Mouse (Mus musculus): ENCODE measurements around the gene Cul7.

Gene Cul7

GRCm38 (mm10) chr17:46650232-46651031, at the start of gene Cul7:
Gene Cul7 (plus strand): TSS chr17:46650337.
- DNase-seq (ENCODE audit: low read depth, low spot score) = peak; percentile 88

- no peak for DNase-seq (ENCODE audit: low read depth, low spot score)
These were observed 49.6 kb upstream of the Cul7 start for GRCm38 (mm10) chr17:46600569-46600968.

GRCm38 (mm10) chr17:46602212-46602611, 47.9 kb upstream of the Cul7 start:
- DNase-seq (ENCODE audit: low read depth, low spot score) = no peak

GRCm38 (mm10) chr17:46603229-46603628, 46.9 kb upstream of the Cul7 start:
- DNase-seq (ENCODE audit: low read depth, low spot score) = no peak

- DNase-seq (ENCODE audit: low read depth, low spot score) = no peak
These were observed 45.0 kb upstream of the Cul7 start for GRCm38 (mm10) chr17:46605126-46605525.

GRCm38 (mm10) chr17:46605987-46606386, 44.1 kb upstream of the Cul7 start:
- DNase-seq (ENCODE audit: low read depth, low spot score) = no peak

- DNase-seq (ENCODE audit: low read depth, low spot score) = no peak
These were observed 40.2 kb upstream of the Cul7 start for GRCm38 (mm10) chr17:46609721-46610514.

GRCm38 (mm10) chr17:46611316-46611715, 38.8 kb upstream of the Cul7 start:
- DNase-seq (ENCODE audit: low read depth, low spot score) = no peak

GRCm38 (mm10) chr17:46612189-46612588, 37.9 kb upstream of the Cul7 start:
- DNase-seq (ENCODE audit: low read depth, low spot score) = no peak

- no peak for DNase-seq (ENCODE audit: low read depth, low spot score)
These were observed 37.3 kb upstream of the Cul7 start for GRCm38 (mm10) chr17:46612820-46613219.

GRCm38 (mm10) chr17:46613229-46613628, 36.9 kb upstream of the Cul7 start:
- DNase-seq (ENCODE audit: low read depth, low spot score) = no peak

- no peak for DNase-seq (ENCODE audit: low read depth, low spot score)
These were observed 32.3 kb upstream of the Cul7 start for GRCm38 (mm10) chr17:46617799-46618198.

- no peak for DNase-seq (ENCODE audit: low read depth, low spot score)
These were observed 31.8 kb upstream of the Cul7 start for GRCm38 (mm10) chr17:46618394-46618768.

- DNase-seq (ENCODE audit: low read depth, low spot score) = no peak
These were observed 31.1 kb upstream of the Cul7 start for GRCm38 (mm10) chr17:46618769-46619682.

- no peak for DNase-seq (ENCODE audit: low read depth, low spot score)
These were observed 30.3 kb upstream of the Cul7 start for GRCm38 (mm10) chr17:46619683-46620357.

- no peak for DNase-seq (ENCODE audit: low read depth, low spot score)
These were observed 28.8 kb upstream of the Cul7 start for GRCm38 (mm10) chr17:46621324-46621723.

GRCm38 (mm10) chr17:46622269-46622668, 27.9 kb upstream of the Cul7 start:
- DNase-seq (ENCODE audit: low read depth, low spot score) = no peak

- no peak for DNase-seq (ENCODE audit: low read depth, low spot score)
These were observed 26.1 kb upstream of the Cul7 start for GRCm38 (mm10) chr17:46623819-46624557.

GRCm38 (mm10) chr17:46624598-46624997, 25.5 kb upstream of the Cul7 start:
- no peak for DNase-seq (ENCODE audit: low read depth, low spot score)

- no peak for DNase-seq (ENCODE audit: low read depth, low spot score)
These were observed 22.7 kb upstream of the Cul7 start for GRCm38 (mm10) chr17:46627409-46627808.

- DNase-seq (ENCODE audit: low read depth, low spot score) = no peak
These were observed 21.7 kb upstream of the Cul7 start for GRCm38 (mm10) chr17:46628471-46628790.

All from skeletal muscle tissue, adult 2 months (tissue).